Mouse (Mus musculus) stomach, embryonic 16.5 days (tissue): ENCODE results near the gene Tspyl2. TPM values are rescaled to one million over a fixed set of nuclear protein-coding genes. Genes with fewer than 3 reads are reported as not detected.
"Not testable (repeated sequence)": the region's sequence is repeated elsewhere in the genome, so short reads cannot be mapped to it uniquely, and the experiment has no call there.

Experiments used
- ATAC-seq: fragments of 200-750 bp; cut with Nextera tagmentation; 2 replicates; pipeline ENCODE4 v1.8.0; 2017; ENCODE audit warnings: moderate number of reproducible peaks, moderate TSS enrichment; ENCODE audit not compliant: insufficient read depth, low FRiP score
- H3K27ac ChIP-seq: fragments of 300-500 bp; sonication (generic); 2 replicates; pipeline ENCODE4 v1.5.1; 2014; ENCODE audit warnings: low read length
- H3K27me3 ChIP-seq: fragments of 300-500 bp; sonication (generic); 2 replicates; pipeline ENCODE4 v1.6.1; 2014; ENCODE audit warnings: low read length, control low read depth, mixed read lengths; ENCODE audit not compliant: control insufficient read depth, insufficient read depth
- H3K36me3 ChIP-seq: fragments of 300-500 bp; sonication (generic); 2 replicates; pipeline ENCODE4 v1.6.1; 2014; ENCODE audit warnings: low read length; ENCODE audit not compliant: control insufficient read depth, insufficient read depth
- H3K4me1 ChIP-seq: fragments of 300-500 bp; sonication (generic); 2 replicates; pipeline ENCODE4 v1.6.1; 2014; ENCODE audit warnings: low read length, control low read depth, mixed read lengths; ENCODE audit not compliant: control insufficient read depth, insufficient read depth
- H3K4me2 ChIP-seq: fragments of 300-500 bp; sonication (generic); 2 replicates; pipeline ENCODE4 v1.6.1; 2014; ENCODE audit warnings: low read depth, low read length, mixed read lengths
- H3K4me3 ChIP-seq: fragments of 300-500 bp; sonication (generic); replicated peaks from 2 replicates; pipeline ENCODE4 v1.5.1; 2014; ENCODE audit warnings: mild to moderate bottlenecking, low read length
- H3K9ac ChIP-seq: fragments of 300-500 bp; sonication (generic); 2 replicates; pipeline ENCODE4 v1.6.1; 2014; ENCODE audit warnings: low read length
- H3K9me3 ChIP-seq: fragments of 300-500 bp; sonication (generic); replicated peaks from 2 replicates; pipeline ENCODE4 v1.6.1; 2016; ENCODE audit warnings: low read length, control low read depth; ENCODE audit not compliant: control insufficient read depth
- WGBS: fragments of 180-500 bp; shearing (Covaris S2); extraction: QIAGEN DNeasy Blood & Tissue Kit; methylation state at CpG from one replicate; pipeline ENCODE4 v1.1.7; 2014; 5-methylcytosine and 5-hydroxymethylcytosine counted together
- polyA plus RNA-seq: library from polyadenylated mRNA; unstranded; fragments of >200 nt; fragmentation: Nextera tagmentation; extraction: Ambion mirVana; gene quantifications from 2 replicates; pipeline ENCODE4 v1.2.1, GENCODE M21; 2015

The Tspyl2 gene
- polyA plus RNA-seq, 1 experiment from 2014 or later: 28.7 TPM

- Histone ChIP-seq H3K4me2 (no peak overlapping the region), H3K9me3 (no peaks in the 10 kb centered on the region), H3K27me3 (peaks cover 3% of the 10 kb centered on the region; the same call in 1 of the 2 replicates), H3K4me1 (no peaks in the 10 kb centered on the region), H3K4me3 (no peak overlapping the region), H3K36me3 (no peaks in the 10 kb centered on the region), H3K27ac (no peak overlapping the region), H3K9ac (no peak overlapping the region)
- ATAC-seq: no peak
Observed at GRCm38 (mm10) chrX:152307371-152307770, 34.9 kb downstream of the Tspyl2 start.

DNA sequence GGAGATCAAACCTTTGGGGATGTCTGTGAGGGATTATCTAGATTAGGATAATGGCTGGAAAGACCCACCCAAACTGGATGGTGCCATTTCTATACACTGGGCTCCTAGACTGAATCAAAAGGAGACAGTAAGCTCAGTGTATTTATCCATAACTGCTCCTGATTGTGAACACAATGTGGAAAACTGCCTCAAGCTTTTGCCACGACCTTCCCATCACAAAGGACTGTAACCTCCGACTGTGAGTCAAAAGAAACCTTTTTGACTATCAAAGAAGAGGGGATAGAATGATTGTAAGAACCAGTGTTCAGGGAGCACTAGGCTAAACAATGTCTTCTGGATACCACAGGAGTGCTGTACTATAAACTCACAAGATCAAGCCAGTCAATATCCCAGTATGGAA, 36.0 kb downstream of the Tspyl2 start:
- no peak for ATAC-seq
- Histone ChIP-seq H3K4me2 (no peak overlapping the region), H3K4me3 (no peak overlapping the region)

DNA sequence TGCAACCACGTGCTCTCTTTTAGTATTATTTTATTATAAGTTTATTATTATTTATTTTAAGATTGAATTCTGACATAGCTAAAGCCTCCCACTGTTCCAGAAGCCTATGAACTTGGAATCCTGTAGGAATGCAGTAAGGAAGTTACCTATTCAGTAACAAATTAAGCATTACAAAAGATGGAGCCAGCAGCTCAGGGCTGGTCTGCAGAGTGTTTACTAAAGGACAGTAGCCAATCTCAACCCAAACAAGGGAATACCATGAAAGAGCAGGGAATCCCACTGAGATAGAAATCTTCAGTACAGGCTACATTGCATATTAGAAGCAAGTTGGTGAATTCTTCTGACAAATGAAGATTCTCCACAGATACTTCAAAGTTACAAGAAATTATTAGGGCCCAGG, 55.2 kb downstream of the Tspyl2 start:
- ATAC-seq, H3K9me3 ChIP-seq, H3K4me2 ChIP-seq, H3K9ac ChIP-seq, H3K27me3 ChIP-seq, H3K4me3 ChIP-seq, H3K27ac ChIP-seq, H3K4me1 ChIP-seq, H3K36me3 ChIP-seq: not testable (repeated sequence)
- WGBS: 47% methylated on average over 1 of the region's 1 CpGs

More for the DNA sequence above, 36.0 kb downstream of the Tspyl2 start:
- no peaks in the 10 kb centered on the region for H3K4me1 ChIP-seq
- H3K9me3 ChIP-seq: no peaks in the 10 kb centered on the region
- H3K9ac ChIP-seq: no peak overlapping the region
- H3K36me3 ChIP-seq: no peaks in the 10 kb centered on the region
- WGBS: 85% methylated on average over 2 of the region's 2 CpGs
- peaks cover 3% of the 10 kb centered on the region; the same call in 1 of the 2 replicates for H3K27me3 ChIP-seq
- H3K27ac ChIP-seq: no peak overlapping the region

Other genes starting within 250 kb of the Tspyl2 start
- 3.3 and 3.8 TPM in 2 replicates for gene Iqsec2, start 198.2 kb downstream of the Tspyl2 start, polyA plus RNA-seq
- gene Kdm5c, start 109.4 kb downstream of the Tspyl2 start, polyA plus RNA-seq: 35.3 and 47.4 TPM in 2 replicates
- 13.8 and 14.8 TPM in 2 replicates for gene Kantr, start 14.9 kb downstream of the Tspyl2 start, polyA plus RNA-seq
- gene Gpr173, start 26.3 kb upstream of the Tspyl2 start, polyA plus RNA-seq: 3.5 and 4.1 TPM in 2 replicates
- gene Cldn34a, start 220.9 kb upstream of the Tspyl2 start, polyA plus RNA-seq: not detected in 2 replicates